Mouse (Mus musculus) E14TG2a.4 (cell line): Measurements from ENCODE around the gene Zfp369.

Experiments used
- CTCF ChIP-seq: conservative IDR thresholded peaks from 2 replicates; pipeline ENCODE4 v1.5.1; 2014; ENCODE audit warnings: low read length
- NANOG ChIP-seq: IDR thresholded peaks from 2 replicates; pipeline ENCODE4 v1.6.1; 2014; ENCODE audit warnings: borderline replicate concordance, low read length, mixed read lengths
- POU5F1 ChIP-seq: IDR thresholded peaks from 2 replicates; pipeline ENCODE4 v1.6.1; 2014; ENCODE audit warnings: low read length, borderline replicate concordance

- TF ChIP-seq CTCF (no peak), NANOG (no peak), POU5F1 (no peak)
Measured at GRCm38 (mm10) chr13:65278383-65279341, at the start of gene Zfp369.
